Mouse (Mus musculus) skeletal muscle tissue, adult 2 months (tissue): ENCODE measurements around the gene Atxn7.

Source experiments
- DNase-seq: peaks from one replicate; pipeline ENCODE4 v3.0.0-alpha.2; 2012; ENCODE audit warnings: low read depth, low spot score

Gene Atxn7

DNA sequence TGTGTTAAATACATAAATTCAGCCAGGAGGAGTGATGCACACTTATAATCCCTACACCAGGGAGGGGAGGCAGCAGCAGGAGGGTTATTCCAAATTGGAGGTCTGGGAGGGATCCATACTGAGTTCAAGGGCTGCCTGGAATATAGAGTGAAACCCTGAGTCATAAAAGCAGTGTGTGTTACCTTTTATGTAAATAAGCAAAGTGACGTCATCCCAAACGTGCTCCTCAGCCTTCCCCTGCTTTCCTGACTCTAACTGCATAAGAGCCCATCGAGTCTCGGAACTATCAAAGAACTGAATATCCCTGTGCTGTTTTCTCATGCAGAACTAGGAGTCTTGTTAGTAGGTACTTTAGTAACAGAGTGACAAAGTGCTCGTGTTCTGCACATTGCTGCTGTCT lies 102.1 kb downstream of the Atxn7 start:
- DNase-seq = no peak

DNA sequence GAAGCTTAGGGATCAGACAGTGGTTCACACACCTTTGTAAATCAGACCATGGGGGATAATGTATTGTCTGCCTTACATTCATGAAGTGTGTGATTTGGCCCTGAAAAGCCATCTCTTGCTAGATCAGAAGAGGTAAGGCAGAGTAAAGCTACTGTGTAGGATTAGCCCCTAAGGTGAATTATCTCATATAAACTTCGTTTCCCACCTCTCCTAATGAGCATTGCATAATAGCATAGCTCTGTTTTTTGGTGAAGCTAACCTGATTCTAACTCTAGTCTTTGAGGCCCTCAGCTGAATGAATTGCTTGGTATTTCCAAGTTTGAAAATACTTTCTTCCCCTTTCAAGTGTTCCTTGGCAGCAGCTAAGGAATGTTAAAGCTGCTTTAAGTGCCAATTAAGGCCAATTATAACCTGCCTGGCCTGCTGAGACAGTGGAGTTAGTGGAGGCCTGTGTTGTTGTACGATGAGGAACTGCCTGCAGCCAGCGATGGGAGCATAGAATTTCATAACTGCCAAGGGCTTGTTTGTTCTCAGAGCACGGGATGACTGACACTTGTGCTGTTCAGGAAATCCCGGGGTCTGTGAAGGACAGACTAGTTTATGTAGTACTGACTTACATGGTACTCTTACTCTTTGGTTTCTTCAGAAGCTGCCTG lies 103.4 kb downstream of the Atxn7 start:
- no peak for DNase-seq

DNA sequence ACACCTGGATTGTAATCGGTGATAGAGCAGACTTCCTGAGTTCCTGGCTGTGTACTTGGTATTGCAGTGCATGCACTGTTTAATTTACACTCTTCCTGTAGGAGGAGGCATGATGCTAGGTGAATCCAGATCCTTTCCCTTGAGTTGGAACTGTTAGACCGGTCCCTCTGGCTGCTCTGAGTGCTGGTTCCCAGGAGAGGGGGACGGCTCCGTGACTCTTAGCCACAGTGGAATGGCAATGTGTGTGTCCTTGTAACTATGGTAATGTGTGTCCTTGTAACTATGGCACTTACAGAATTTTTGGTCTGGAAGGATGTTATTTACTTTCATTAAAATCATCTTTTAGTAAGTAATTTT lies 103.9 kb downstream of the Atxn7 start:
- no peak for DNase-seq

DNA sequence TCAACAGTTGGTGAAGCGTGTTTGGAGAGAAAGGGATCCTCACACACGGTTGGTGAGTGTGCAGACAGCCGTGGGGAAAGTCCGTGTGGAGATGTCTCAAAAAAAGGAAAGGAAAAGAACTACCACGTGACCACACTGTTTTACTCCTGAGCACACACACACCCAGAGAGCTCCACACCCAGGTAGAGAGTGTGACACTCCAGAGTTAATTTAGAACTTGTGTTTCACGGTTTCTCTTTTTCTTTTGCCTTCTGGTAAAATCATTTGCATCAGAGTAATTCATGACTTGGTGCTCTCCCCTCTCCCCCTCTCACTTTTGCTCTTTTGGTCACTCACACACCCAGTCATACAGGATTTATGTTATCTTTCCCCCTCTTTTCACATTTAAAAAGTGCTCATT lies 105.0 kb downstream of the Atxn7 start:
- no peak for DNase-seq

DNA sequence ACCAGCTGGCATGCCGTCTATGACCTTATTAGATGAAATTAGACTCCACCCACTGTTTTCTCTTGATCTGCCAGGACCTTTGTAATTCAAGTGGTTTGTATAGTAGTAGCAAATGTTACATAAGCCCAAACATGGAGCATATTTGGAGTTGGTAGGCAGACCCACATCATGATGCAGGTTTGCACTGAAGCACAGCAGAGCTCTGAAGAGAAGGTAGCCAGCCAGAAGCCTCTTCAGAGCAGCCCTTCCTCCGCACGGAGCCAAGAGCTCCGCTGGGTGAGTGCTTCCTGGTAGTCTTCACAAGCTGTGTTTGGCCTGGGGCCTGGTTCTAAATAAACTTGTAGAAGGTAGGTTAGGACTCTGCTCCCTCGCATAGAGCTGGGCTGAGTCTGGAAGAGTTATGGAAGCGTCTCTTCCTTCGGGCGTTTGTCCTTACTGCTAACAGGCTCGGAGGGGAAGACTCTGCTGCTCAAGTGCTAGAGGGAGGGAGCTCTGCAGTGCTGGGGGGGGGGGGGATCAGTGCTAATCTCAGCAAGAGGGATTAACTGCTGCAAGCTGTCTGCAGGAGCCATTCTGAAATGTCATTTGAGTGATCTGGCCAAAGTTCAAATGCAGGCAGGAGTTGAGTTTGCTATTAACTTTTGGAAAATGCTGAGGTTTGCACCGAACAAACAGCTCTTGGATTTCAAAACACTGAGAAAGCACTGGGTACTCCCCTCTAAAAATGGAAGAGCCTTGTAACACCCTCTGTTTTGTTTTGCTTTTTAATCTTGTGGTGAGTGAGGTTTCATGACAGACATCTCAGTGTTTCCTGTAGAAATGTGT lies 106.6 kb downstream of the Atxn7 start:
- peak; percentile 55 for DNase-seq

DNA sequence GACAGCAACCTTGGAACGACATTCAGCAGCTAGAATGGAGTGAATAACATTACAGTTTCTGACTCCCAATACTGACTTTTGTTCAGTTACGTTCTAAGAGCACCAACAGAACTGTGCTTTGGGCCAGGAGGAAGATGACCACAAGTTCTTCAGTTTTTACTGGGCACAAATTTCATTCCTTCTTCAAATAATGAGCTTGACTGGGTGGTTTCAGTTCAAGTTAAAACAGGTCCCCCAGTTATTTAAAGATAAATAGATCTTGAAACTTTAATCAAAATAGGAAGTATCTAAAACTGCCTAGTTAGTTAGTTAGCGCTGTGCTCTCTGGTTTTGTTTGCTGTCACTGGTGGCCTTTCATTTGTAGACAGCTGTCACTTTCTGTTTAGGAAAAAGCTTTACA lies 107.3 kb downstream of the Atxn7 start:
- no peak for DNase-seq

DNA sequence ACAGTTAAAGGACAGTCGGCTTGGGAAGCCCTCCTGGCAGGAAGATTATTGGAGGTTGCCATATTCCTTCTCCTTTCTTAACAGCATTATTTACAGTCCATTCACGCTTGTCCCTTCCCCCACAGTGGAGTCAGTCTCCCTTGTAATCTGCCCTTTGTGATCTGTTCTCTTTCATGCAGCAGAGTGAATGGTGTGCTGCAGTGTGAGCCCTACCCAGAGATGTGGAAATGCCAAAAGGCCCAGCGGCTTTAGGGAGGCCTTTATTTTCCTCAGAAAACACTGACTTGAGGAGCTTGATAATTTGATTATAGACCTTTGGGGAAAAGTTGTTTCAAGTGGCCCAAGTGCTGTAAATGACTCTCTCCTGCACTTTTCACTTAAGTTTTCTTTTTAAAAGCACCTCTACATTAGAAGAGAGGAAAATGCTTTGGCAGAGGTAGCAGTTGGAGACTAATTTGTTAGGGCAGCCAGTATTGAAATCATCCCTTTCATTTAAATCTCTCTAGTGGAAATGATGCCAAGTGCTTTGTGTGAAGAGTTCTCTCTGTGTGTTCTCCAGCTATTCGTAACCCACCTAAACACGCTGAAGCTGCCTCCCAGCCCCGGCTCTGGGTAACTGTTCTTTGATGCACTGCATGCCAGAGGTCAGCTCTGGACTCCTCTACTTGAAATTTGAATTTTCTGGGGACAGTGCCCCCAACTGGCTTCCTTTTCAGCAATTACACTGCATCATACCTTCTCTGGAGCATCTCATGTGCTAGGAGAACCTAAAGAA lies 109.5 kb downstream of the Atxn7 start:
- DNase-seq = no peak

DNA sequence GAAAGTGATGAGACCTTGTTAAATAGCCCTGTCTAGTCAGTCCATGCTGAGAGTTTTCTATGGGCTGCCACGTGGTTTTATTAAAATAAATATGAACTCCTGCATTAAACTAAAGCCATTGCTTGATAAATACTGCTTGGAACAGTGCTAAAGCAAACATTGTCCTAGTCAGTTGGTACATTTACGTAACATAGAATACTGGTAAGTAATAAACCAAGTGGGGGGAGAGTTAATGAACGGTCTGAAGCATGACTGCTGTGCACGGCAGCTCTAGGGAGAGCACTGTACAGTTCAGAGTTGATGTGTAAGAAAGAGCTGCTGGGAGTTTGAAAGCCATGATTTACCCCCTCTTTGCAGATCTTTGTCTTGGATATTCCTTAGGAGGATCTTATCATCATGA lies 110.2 kb downstream of the Atxn7 start:
- no peak for DNase-seq

DNA sequence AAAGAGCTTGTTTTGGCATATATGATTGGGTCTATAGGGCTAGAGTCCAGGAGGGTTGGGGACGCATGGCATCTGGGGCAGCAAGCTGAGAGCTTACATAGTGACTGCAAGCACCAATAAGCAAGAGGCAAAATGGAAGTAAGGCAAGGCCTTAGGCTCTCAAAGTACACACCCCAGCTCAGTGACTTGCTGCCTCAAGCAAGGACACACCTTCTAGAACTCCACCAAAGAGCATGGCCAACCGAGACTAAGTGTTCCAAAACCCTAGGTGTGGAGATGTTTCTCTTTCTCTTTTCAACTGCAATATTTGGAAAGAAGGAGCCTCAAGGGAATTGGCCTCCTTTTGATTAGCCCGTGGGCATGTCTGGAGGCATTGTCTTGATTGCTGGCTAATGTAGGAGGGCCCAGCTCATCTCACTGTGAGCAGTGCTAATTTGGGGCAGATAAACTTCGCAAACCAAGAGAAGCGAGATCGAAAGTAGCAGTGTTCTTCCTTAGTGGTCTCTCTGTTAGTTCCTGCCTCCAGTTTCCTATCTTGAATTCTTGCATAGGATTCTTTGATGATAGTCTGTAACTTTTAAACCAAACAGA lies 119.5 kb downstream of the Atxn7 start:
- DNase-seq = no peak

DNA sequence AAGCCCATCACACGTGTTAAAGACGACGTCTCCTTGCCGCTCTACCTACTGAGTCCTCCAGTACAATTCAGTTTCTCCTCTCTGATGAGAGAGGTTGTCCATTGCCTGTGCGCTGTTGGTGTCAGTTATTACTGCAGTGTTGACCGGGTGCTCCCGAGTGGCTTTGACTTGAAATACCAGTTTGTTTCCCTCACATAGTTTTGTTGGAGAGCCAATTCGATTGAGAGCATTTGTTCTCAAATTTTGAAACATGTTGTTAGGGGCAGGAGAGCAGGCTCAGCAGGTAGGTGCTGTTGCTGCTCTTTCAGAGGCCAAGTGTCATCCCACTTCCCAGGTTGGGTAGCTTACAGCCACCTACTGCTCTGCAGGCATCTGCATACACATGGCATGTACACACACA lies 122.6 kb downstream of the Atxn7 start:
- no peak for DNase-seq

DNA sequence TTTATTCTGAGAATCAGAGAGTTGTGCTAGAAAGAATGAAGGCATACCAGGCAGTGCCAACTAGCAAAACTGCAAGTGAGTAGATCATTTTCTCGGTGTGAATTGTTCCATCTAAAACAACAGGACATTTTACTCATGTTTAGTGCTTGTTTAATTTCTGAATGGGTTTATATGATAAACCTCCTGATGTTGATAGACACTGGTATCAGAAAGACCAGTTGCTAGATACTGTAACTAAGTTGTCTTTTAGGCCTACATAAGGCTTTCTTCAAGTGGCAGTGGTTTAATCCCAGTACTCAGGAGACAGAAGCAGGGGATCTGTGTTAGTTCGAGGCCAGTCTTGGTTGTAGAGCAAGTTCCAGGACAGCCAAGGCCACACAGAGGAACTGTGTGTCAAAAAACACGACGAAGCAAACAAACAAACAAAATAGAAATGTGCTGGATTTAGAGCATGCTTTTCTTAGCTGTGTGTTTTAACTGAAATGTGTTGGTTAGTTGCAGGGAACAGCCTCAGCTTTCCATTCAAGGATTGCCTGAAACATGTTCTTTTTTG lies 125.5 kb downstream of the Atxn7 start:
- DNase-seq = no peak

DNA sequence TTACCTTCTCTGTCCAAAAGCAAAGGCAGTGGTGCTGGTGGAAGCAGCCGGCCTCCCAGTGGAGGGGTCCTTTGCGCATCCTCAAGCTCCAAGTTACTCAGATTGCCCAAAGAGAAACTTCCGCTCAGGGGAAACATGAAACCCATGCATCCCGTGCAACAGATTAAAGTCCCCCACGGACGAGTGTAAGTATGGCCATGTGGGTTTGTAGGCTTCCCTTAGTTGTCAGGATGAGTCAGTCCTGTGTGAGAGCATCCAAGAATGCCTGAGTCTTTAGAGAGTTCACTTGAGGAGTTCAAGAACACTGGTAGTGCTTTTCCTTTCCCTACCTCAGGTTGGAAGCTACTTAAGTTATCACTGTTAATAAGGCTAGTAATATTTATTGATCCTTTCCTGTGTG lies 126.1 kb downstream of the Atxn7 start:
- DNase-seq = no peak

DNA sequence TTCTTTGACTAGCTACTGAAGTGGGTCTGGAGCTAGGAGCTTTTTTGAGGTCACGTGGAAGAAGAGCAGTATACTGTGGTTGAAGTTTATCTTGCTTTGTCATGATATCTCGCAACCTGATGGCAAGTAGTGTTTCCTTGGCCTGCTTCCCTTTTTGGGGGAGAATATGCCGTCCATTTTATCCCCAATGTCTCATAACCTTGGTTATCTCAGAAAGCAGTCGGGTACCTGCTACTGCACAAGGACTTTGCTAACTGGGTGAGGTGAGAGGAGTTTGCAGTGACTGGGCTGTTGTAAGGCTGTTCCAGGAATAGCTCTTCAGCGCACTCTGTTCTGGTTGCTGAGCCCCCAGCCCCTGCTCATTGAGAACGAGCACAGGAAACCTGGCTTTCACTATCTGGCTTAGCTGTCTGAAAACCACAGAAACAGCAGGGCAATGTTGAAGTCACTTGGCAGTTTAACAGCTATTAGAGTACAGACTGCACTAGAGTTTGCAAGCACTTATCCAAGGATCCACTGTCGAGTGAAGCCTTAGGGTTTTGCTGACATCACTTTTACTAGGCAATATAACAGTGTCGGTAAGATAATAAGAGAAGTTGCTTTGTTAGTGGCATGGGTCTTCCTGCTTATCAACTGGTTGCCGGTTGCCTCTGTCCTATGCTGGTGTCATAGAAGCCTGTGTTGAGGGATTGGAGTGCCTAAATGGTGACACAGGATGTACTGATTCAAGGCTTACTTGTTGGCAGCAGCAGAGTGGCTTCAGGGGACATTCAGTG lies 127.0 kb downstream of the Atxn7 start:
- DNase-seq = no peak

DNA sequence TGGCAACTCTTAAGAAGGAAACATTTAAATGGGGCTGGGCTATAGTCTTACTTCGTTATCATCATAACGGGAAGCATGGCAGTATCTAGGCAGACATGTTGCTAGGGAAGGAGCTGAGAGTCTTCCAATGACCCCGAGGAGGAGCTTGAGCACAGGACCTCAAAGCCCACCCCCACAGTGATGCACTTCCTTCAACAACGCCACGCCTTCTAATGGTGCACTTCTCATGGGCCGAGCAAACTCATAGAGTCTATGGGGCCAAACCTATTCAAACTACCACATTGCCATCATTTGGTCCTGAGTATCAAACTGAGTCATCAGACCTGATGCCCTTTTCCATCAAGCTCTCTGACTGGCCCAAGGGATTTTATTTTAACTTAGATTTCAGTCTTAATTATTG lies 129.3 kb downstream of the Atxn7 start:
- DNase-seq = no peak

DNA sequence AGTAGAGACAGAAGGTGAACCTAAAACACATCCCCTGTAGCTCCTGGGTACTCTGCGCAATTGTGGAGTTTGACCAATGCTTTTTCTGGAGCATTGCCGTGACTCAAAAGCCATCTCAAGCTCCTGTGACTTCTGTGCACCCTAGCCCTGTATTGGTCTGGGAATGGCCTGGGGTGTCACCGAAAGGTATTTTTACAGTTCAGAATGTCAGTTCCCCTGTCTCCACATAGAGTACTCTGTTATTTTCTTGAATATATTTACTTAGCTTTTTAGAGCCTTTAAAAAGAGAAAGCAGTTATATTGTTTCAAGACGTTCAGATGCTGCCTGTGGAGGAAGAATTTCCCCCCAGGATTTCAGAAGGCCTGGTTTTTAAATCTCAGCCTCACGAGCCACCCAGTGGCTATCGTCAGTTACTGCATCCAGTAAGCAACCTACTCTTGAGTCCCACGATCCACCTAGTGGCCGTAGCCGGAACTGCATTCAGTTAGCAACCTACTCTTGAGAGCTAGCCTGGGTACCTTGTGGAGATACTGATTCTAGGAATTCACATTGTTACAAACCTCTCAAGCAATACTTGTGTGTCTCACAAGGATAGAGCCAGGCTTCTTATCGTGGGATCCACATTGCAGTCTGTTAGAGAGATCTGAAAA lies 137.2 kb downstream of the Atxn7 start:
- DNase-seq = peak; percentile 87

DNA sequence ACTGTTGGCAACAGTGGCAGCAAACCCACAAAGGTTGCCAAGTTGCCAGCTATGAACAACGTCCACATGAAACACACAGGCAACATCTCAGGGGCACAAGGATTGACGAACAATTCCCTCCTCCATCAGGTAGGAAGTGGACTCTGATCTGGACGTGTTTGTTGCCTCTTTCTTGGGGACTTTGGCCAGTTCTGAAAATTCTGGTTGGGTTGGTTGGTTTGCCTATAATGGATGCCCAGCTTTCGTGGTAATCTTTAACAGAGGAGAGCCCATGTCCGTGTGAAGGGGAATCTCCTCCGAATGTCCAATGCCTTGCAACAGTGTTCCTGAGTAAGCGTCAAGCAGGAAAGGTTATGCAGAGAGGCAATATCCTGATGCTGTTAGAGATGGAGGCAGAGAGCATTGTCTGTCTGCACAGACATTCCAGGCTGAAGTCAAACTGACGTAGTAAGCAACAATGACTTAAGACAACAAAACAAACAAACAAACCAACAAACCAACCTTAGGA lies 139.6 kb downstream of the Atxn7 start:
- DNase-seq = no peak

DNA sequence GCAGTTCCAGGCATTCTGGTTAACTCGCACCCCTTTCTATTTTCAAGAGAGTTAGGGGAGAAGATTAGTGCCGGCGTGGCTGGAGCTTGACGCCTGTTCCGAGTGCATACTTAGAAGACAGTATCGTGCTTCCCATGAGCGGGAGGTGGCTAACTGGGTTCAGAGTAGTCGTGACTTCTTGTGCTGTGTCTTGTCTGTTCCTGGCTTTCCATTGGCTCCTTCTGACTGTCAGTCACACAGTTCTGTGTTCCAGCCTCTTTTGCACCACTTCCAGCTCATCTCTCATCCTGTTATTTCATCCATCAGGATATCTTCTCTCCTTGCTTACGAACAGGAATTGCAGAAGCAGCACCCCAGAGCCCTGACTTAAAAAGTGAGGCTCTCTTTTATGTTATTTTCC lies 140.1 kb downstream of the Atxn7 start:
- DNase-seq = no peak

DNA sequence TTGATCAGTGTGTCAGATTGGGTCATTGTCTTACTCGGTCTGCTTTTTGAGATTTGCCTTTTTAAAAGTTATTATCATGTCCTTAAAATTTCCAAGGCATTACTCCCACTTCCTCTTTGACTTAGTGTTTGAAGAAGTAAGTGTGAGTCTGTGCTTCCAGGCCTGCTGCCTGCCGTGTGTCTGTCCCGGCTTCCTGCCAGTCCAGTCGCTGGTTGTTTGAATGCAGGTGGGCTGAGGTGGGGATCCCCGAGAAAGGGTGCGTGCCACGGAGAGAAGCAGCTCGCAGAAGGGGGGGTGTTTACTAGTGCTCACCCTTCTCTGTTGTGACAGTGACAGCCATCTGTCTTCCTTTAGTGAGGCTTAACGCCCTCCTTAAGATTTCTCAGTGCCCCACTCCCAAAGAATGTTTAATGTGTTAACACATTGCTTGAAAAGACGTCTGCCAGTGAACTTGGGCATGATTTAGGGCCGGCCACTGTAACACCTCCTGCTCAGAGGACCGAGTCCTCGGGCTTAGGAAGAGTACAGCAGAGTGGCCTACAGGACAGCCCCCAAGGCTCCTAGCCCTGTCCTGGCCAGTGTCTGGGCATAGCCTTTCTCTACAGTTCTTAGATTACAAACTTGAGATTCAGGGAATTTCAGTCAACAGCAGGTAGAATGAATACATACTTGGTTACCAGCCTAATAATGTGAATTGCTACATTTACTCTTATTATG lies 143.1 kb downstream of the Atxn7 start:
- DNase-seq = no peak

DNA sequence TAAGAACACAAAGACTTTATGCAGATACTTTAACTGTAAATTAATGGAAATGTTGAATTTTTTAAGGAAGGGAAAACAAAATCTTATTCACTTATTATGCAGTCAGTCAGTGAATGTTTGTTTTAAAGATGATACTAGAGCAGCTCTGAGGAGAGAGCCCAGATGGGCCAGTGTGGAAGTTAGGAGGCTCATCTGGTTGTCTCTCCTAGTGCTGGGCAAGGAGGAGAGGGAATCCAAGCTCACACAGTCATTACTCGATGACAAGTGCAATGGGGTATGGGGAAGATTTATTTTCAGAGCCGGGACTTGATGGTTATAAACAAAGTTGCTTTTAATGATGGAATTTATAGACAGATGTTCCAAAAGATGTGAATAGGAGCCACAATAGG lies 143.7 kb downstream of the Atxn7 start:
- no peak for DNase-seq

DNA sequence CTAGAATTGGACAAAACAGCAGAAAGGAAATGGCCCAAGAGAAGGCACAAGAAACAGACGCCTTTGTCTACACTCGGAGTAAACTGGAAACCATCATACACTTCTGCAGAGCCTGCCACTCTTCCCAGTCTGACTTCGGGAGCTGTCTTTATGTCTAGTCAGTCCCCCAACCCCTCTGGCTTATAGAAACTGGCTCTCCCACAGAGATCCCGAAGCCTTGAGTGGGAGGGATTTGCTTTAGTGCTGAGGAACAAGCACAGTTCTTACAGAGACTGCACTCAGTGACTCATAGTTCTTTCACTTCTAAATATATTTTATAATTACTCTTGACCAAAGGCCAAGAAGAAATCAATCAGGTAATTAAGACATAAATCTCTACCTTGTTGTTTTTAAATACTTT lies 149.5 kb downstream of the Atxn7 start:
- no peak for DNase-seq
